Mouse (Mus musculus) neural tube, embryonic 14.5 days (tissue): ENCODE results near the gene Shh. TPM values are rescaled to one million over a fixed set of nuclear protein-coding genes. Genes with fewer than 3 reads are reported as not detected.

Experiments
- ATAC-seq: fragments of 200-750 bp; cut with Nextera tagmentation; 2 replicates; pipeline ENCODE4 v1.8.0; 2017; ENCODE audit warnings: low read depth, mild to moderate bottlenecking, moderate TSS enrichment, moderate library complexity
- H3K27ac ChIP-seq: fragments of 300-500 bp; sonication (generic); 2 replicates; pipeline ENCODE4 v1.5.1; 2014; ENCODE audit warnings: low read depth, mild to moderate bottlenecking, control low read depth, low read length, moderate library complexity, mixed read lengths
- H3K27me3 ChIP-seq: fragments of 300-500 bp; sonication (generic); 2 replicates; pipeline ENCODE4 v1.6.1; 2014; ENCODE audit warnings: low read length; ENCODE audit not compliant: control insufficient read depth, insufficient read depth
- H3K36me3 ChIP-seq: fragments of 300-500 bp; sonication (generic); 2 replicates; pipeline ENCODE4 v1.6.1; 2014; ENCODE audit warnings: low read length, mixed read lengths; ENCODE audit not compliant: control insufficient read depth, insufficient read depth
- H3K4me1 ChIP-seq: fragments of 300-500 bp; sonication (generic); 2 replicates; pipeline ENCODE4 v1.6.1; 2014; ENCODE audit warnings: low read length; ENCODE audit not compliant: control insufficient read depth, insufficient read depth
- H3K4me2 ChIP-seq: fragments of 300-500 bp; sonication (generic); 2 replicates; pipeline ENCODE4 v1.6.1; 2014; ENCODE audit warnings: mild to moderate bottlenecking, low read depth, low read length, control low read depth
- H3K4me3 ChIP-seq: fragments of 300-500 bp; sonication (generic); 2 replicates; pipeline ENCODE4 v1.5.1; 2014; ENCODE audit warnings: low read depth, low read length, control low read depth, mixed read lengths
- H3K9ac ChIP-seq: fragments of 300-500 bp; sonication (generic); replicated peaks from 2 replicates; pipeline ENCODE4 v1.6.1; 2014; ENCODE audit warnings: low read depth, mild to moderate bottlenecking, control low read depth, low read length, mixed read lengths
- H3K9me3 ChIP-seq: fragments of 300-500 bp; sonication (generic); 2 replicates; pipeline ENCODE4 v1.6.1; 2016; ENCODE audit warnings: low read length; ENCODE audit not compliant: control insufficient read depth
- WGBS: fragments of 180-500 bp; shearing (Covaris S2); extraction: QIAGEN DNeasy Blood & Tissue Kit; methylation state at CpG from one replicate; pipeline ENCODE4 v1.1.7; 2014; 5-methylcytosine and 5-hydroxymethylcytosine counted together
- polyA plus RNA-seq: library from polyadenylated mRNA; unstranded; fragments of >200 nt; fragmentation: Nextera tagmentation; extraction: Ambion mirVana; gene quantifications from 2 replicates; pipeline ENCODE4 v1.2.1, GENCODE M21; 2014

Gene Shh
- polyA plus RNA-seq, 1 experiment from 2014 or later = 0.68 TPM

GRCm38 (mm10) chr5:28461376-28461775 is 5.7 kb downstream of the Shh start:
- WGBS = 8% methylated on average over 11 of the region's 11 CpGs
- Histone ChIP-seq H3K4me3 (no peak overlapping the region), H3K36me3 (no peaks in the 10 kb centered on the region), H3K9ac (no peak overlapping the region), H3K27me3 (peaks cover 87% of the 10 kb centered on the region), H3K4me1 (peaks cover 35% of the 10 kb centered on the region), H3K9me3 (no peaks in the 10 kb centered on the region), H3K4me2 (no peak overlapping the region), H3K27ac (no peak overlapping the region)
- ATAC-seq = no peak

GRCm38 (mm10) chr5:28460556-28461350 is 6.3 kb downstream of the Shh start:
- no peak for ATAC-seq
- no peaks in the 10 kb centered on the region for H3K36me3 ChIP-seq
- peaks cover 34% of the 10 kb centered on the region for H3K4me1 ChIP-seq
- WGBS = 2% methylated on average over 17 of the region's 17 CpGs
- H3K9me3 ChIP-seq = no peaks in the 10 kb centered on the region
- no peak overlapping the region for H3K4me3 ChIP-seq
- H3K27me3 ChIP-seq = peaks cover 87% of the 10 kb centered on the region
- no peak overlapping the region for H3K27ac ChIP-seq
- no peak overlapping the region for H3K9ac ChIP-seq
- H3K4me2 ChIP-seq = no peak overlapping the region

- Histone ChIP-seq H3K4me2 (no peak overlapping the region), H3K4me3 (peak overlapping the region; percentile 5; the same call in 1 of the 2 replicates), H3K9me3 (no peaks in the 10 kb centered on the region), H3K9ac (no peak overlapping the region), H3K27me3 (peaks cover 80% of the 10 kb centered on the region), H3K36me3 (no peaks in the 10 kb centered on the region), H3K4me1 (peaks cover 31% of the 10 kb centered on the region), H3K27ac (no peak overlapping the region)
- 2% methylated on average over 41 of the region's 41 CpGs for WGBS
- ATAC-seq = no peak
Measured at GRCm38 (mm10) chr5:28459456-28460225, 7.4 kb downstream of the Shh start.

GRCm38 (mm10) chr5:28458821-28459240 is 8.2 kb downstream of the Shh start:
- Histone ChIP-seq H3K4me1 (peaks cover 23% of the 10 kb centered on the region), H3K36me3 (no peaks in the 10 kb centered on the region), H3K27ac (no peak overlapping the region), H3K4me3 (no peak overlapping the region), H3K4me2 (peak overlapping the region; percentile 64), H3K9me3 (no peaks in the 10 kb centered on the region), H3K27me3 (peaks cover 72% of the 10 kb centered on the region), H3K9ac (no peak overlapping the region)
- ATAC-seq = peak; percentile 9; the same call in 1 of the 2 replicates
- 0% methylated on average over 27 of the region's 27 CpGs for WGBS

GRCm38 (mm10) chr5:28457921-28458641 is 9.0 kb downstream of the Shh start:
- peak; percentile 59 for ATAC-seq
- H3K27ac ChIP-seq = no peak overlapping the region
- no peak overlapping the region for H3K9ac ChIP-seq

GRCm38 (mm10) chr5:28456366-28456765 is 10.7 kb downstream of the Shh start:
- Histone ChIP-seq H3K4me2 (no peak overlapping the region), H3K4me1 (peaks cover 14% of the 10 kb centered on the region; the same call in 1 of the 2 replicates), H3K27me3 (peaks cover 47% of the 10 kb centered on the region)

More at GRCm38 (mm10) chr5:28457921-28458641, 9.0 kb downstream of the Shh start:
- Histone ChIP-seq H3K9me3 (no peaks in the 10 kb centered on the region), H3K36me3 (no peaks in the 10 kb centered on the region), H3K4me2 (peak overlapping the region; percentile 64), H3K4me3 (peak overlapping the region; percentile 34), H3K4me1 (peaks cover 19% of the 10 kb centered on the region), H3K27me3 (peaks cover 65% of the 10 kb centered on the region)
- WGBS = 2% methylated on average over 55 of the region's 95 CpGs

GRCm38 (mm10) chr5:28455721-28456120 is 11.3 kb downstream of the Shh start:
- 77% methylated on average over 5 of the region's 5 CpGs for WGBS
- Histone ChIP-seq H3K36me3 (no peaks in the 10 kb centered on the region), H3K27me3 (peaks cover 43% of the 10 kb centered on the region), H3K4me3 (no peak overlapping the region), H3K4me1 (peaks cover 14% of the 10 kb centered on the region; the same call in 1 of the 2 replicates), H3K4me2 (no peak overlapping the region), H3K9ac (no peak overlapping the region), H3K9me3 (no peaks in the 10 kb centered on the region), H3K27ac (no peak overlapping the region)
- no peak for ATAC-seq

More at GRCm38 (mm10) chr5:28456366-28456765, 10.7 kb downstream of the Shh start:
- 71% methylated on average over 1 of the region's 1 CpGs for WGBS
- Histone ChIP-seq H3K27ac (no peak overlapping the region), H3K9me3 (no peaks in the 10 kb centered on the region), H3K36me3 (no peaks in the 10 kb centered on the region), H3K9ac (no peak overlapping the region), H3K4me3 (no peak overlapping the region)
- no peak for ATAC-seq

GRCm38 (mm10) chr5:28454546-28454945 is 12.5 kb downstream of the Shh start:
- no peaks in the 10 kb centered on the region for H3K9me3 ChIP-seq
- ATAC-seq = no peak
- no peak overlapping the region for H3K4me3 ChIP-seq
- WGBS = 94% methylated on average over 6 of the region's 6 CpGs
- no peak overlapping the region for H3K27ac ChIP-seq
- peaks cover 8% of the 10 kb centered on the region; the same call in 1 of the 2 replicates for H3K4me1 ChIP-seq
- H3K4me2 ChIP-seq = no peak overlapping the region
- H3K36me3 ChIP-seq = no peaks in the 10 kb centered on the region
- no peak overlapping the region for H3K9ac ChIP-seq
- H3K27me3 ChIP-seq = peaks cover 32% of the 10 kb centered on the region
